21 mouse cellular contexts compared by ENCODE assay signal in the genomic region with DNA sequence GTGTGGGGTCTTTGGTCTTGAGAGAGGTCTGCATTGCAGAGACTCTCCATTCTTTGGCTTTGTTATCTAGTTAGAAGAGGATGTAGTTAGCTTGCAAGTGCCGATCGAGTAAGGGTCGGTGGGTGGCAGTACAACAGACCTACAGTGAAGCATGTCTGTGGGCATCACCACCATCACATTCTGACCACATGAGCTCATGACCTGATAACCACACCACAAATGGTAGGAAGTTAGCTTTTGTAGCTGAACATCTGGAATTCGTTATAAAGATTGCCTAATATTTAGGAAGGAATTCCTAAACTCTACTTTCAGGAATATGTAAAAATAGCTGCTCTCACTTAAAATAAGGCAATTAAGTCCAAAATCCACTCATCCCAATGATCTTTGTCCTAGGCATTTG.
A peak's percentile ranks its signal among the peaks of the same experiment; 100 is the strongest.
DNase-seq lines count a peak whose midpoint lies in the region; ATAC-seq lines count a peak whose summit lies in the region.
"Had no signal": no experiment of that assay in that cellular context is flagged by ENCODE, and none has a peak within 500 bp of the region (broad histone marks: within the 10 kb centered on the region; RNA-seq: fewer than 3 reads in every experiment).

No protein-coding gene starts in this region.

- no peaks in the 10 kb centered on the region for H3K9me3 ChIP-seq in megakaryocyte, embryonic 14.5 days
- no peaks in the 10 kb centered on the region for H3K9me3 ChIP-seq in kidney, embryonic 16.5 days (ENCODE audit: low read length)
- H3K9me3 ChIP-seq: embryonic facial prominence, embryonic 15.5 days; heart, embryonic 13.5 days had no signal

- H3K27me3 ChIP-seq in megakaryocyte, embryonic 14.5 days (replicated peaks): no peaks in the 10 kb centered on the region
- no peaks in the 10 kb centered on the region for H3K27me3 ChIP-seq in kidney, embryonic 16.5 days (ENCODE audit: insufficient read depth, low read length)
- H3K27me3 ChIP-seq: CH12.LX; embryonic facial prominence, embryonic 15.5 days; heart, embryonic 13.5 days had no signal

- H3K36me3 ChIP-seq in megakaryocyte, embryonic 14.5 days (replicated peaks; ENCODE audit: low read length): peaks cover 84% of the 10 kb centered on the region
- peaks cover 21% of the 10 kb centered on the region for H3K36me3 ChIP-seq in kidney, embryonic 16.5 days (ENCODE audit: insufficient read depth, low read length)

- no peak overlapping the region for H3K4me2 ChIP-seq in kidney, embryonic 16.5 days (replicated peaks; ENCODE audit: low read depth, low read length)
- H3K4me2 ChIP-seq: embryonic facial prominence, embryonic 15.5 days; heart, embryonic 13.5 days had no signal

- no peak for ATAC-seq in megakaryocyte, adult 5-6 weeks (ENCODE audit: poor library complexity, severe bottlenecking)
- ATAC-seq in kidney, embryonic 16.5 days (ENCODE audit: low FRiP score, low TSS enrichment): no peak
- ATAC-seq: forebrain, embryonic 16.5 days; hindbrain, embryonic 16.5 days; inflammation-experienced regulatory T-cells, adult 6 months had no signal

- H3K9ac ChIP-seq in kidney, embryonic 16.5 days (replicated peaks; ENCODE audit: low read length): no peak overlapping the region
- H3K9ac ChIP-seq: embryonic facial prominence, embryonic 15.5 days; heart, embryonic 13.5 days had no signal

- H3K27ac ChIP-seq in kidney, embryonic 16.5 days (ENCODE audit: low read length): no peak overlapping the region
- H3K27ac ChIP-seq: embryonic facial prominence, embryonic 15.5 days; gastrocnemius, adult 2 months; heart, embryonic 13.5 days had no signal

- H3K4me3 ChIP-seq in megakaryocyte, embryonic 14.5 days (replicated peaks): peak overlapping the region; percentile 54
- no peak overlapping the region for H3K4me3 ChIP-seq in kidney, embryonic 16.5 days (ENCODE audit: low read length)
- H3K4me3 ChIP-seq: embryonic facial prominence, embryonic 15.5 days; erythroblast, embryonic 14.5 days; gastrocnemius, adult 2 months; heart, embryonic 13.5 days had no signal

- DNase-seq in NIH3T3 (ENCODE audit: low read depth): peak; percentile 87
- peak; percentile 37 for DNase-seq in fibroblast of lung, adult 2 months (ENCODE audit: low read depth)
- DNase-seq in adrenal gland, adult 18-20 months (ENCODE audit: low spot score in 2 of 2): no peak
- DNase-seq in adrenal gland, postnatal 25 days: no peak
- DNase-seq: adrenal gland, postnatal 14 days; cerebellum, adult 18-20 months; cerebellum, postnatal 14 days; gastrocnemius, adult 2 months; gastrocnemius, postnatal 25 days; heart, postnatal 36 days; kidney, adult 18-20 months had no signal

- H3K4me1 ChIP-seq in megakaryocyte, embryonic 14.5 days: peaks cover 73% of the 10 kb centered on the region
- H3K4me1 ChIP-seq in kidney, embryonic 16.5 days (ENCODE audit: insufficient read depth, low read length): peaks cover 1% of the 10 kb centered on the region; the same call in 1 of the 2 replicates

- 85% methylated on average over 4 of the region's 4 CpGs for WGBS in kidney, embryonic 16.5 days

Comparison
In these comparisons a context has a peak if more than half of its experiments do, and no peak if none do; other contexts are left out.
1. DNase-seq: peak in NIH3T3 (single experiment) and fibroblast of lung, adult 2 months (single experiment); none in adrenal gland, adult 18-20 months (0 of 2) and adrenal gland, postnatal 25 days (single experiment).